Mouse (Mus musculus) kidney, embryonic 16.5 days (tissue): ENCODE results near the gene Ankrd11. TPM values are rescaled to one million over a fixed set of nuclear protein-coding genes. Genes with fewer than 3 reads are reported as not detected.

Source experiments
- ATAC-seq: fragments of 200-750 bp; cut with Nextera tagmentation; 2 replicates; pipeline ENCODE4 v1.8.0; 2017; ENCODE audit warnings: moderate TSS enrichment; ENCODE audit not compliant: low FRiP score, low TSS enrichment
- H3K27ac ChIP-seq: fragments of 300-500 bp; sonication (generic); 2 replicates; pipeline ENCODE4 v1.5.1; 2014; ENCODE audit warnings: low read length
- H3K27me3 ChIP-seq: fragments of 300-500 bp; sonication (generic); 2 replicates; pipeline ENCODE4 v1.6.1; 2014; ENCODE audit warnings: low read length, control low read depth, mixed read lengths; ENCODE audit not compliant: insufficient read depth
- H3K36me3 ChIP-seq: fragments of 300-500 bp; sonication (generic); 2 replicates; pipeline ENCODE4 v1.6.1; 2014; ENCODE audit warnings: low read length, control low read depth, mixed read lengths; ENCODE audit not compliant: insufficient read depth
- H3K4me1 ChIP-seq: fragments of 300-500 bp; sonication (generic); 2 replicates; pipeline ENCODE4 v1.6.1; 2014; ENCODE audit warnings: low read length, control low read depth, mixed read lengths; ENCODE audit not compliant: insufficient read depth
- H3K4me2 ChIP-seq: fragments of 300-500 bp; sonication (generic); replicated peaks from 2 replicates; pipeline ENCODE4 v1.6.1; 2014; ENCODE audit warnings: low read depth, low read length
- H3K4me3 ChIP-seq: fragments of 300-500 bp; sonication (generic); 2 replicates; pipeline ENCODE4 v1.5.1; 2014; ENCODE audit warnings: mild to moderate bottlenecking, low read length
- H3K9ac ChIP-seq: fragments of 300-500 bp; sonication (generic); replicated peaks from 2 replicates; pipeline ENCODE4 v1.6.1; 2014; ENCODE audit warnings: low read length
- H3K9me3 ChIP-seq: fragments of 300-500 bp; sonication (generic); 2 replicates; pipeline ENCODE4 v1.6.1; 2016; ENCODE audit warnings: low read length, control low read depth
- WGBS: fragments of 180-500 bp; shearing (Covaris S2); extraction: QIAGEN DNeasy Blood & Tissue Kit; methylation state at CpG from one replicate; pipeline ENCODE4 v1.1.7; 2014; 5-methylcytosine and 5-hydroxymethylcytosine counted together
- polyA plus RNA-seq: library from polyadenylated mRNA; unstranded; fragments of >200 nt; fragmentation: Nextera tagmentation; extraction: Ambion mirVana; gene quantifications from 2 replicates; pipeline ENCODE4 v1.2.1, GENCODE M21; 2015

The Ankrd11 gene
- polyA plus RNA-seq, 1 experiment from 2014 or later, result 25.6 TPM

- WGBS, result 60% methylated on average over 10 of the region's 10 CpGs
- peaks cover 21% of the 10 kb centered on the region; the same call in 1 of the 2 replicates for H3K4me1 ChIP-seq
- ATAC-seq, result no peak
- no peaks in the 10 kb centered on the region for H3K36me3 ChIP-seq
- no peak overlapping the region for H3K4me3 ChIP-seq
- H3K9me3 ChIP-seq, result no peaks in the 10 kb centered on the region
- no peak overlapping the region for H3K27ac ChIP-seq
- H3K27me3 ChIP-seq, result no peaks in the 10 kb centered on the region
- H3K4me2 ChIP-seq, result no peak overlapping the region
- H3K9ac ChIP-seq, result no peak overlapping the region
Measured at GRCm38 (mm10) chr8:122979865-122980509, 62.1 kb downstream of the Ankrd11 start.

GRCm38 (mm10) chr8:122979424-122979823 is 62.7 kb downstream of the Ankrd11 start:
- Histone ChIP-seq H3K27me3 (no peaks in the 10 kb centered on the region), H3K4me2 (no peak overlapping the region), H3K9me3 (no peaks in the 10 kb centered on the region), H3K4me3 (no peak overlapping the region), H3K4me1 (peaks cover 21% of the 10 kb centered on the region; the same call in 1 of the 2 replicates), H3K9ac (no peak overlapping the region), H3K27ac (no peak overlapping the region), H3K36me3 (peaks cover 1% of the 10 kb centered on the region; the same call in 1 of the 2 replicates)
- no peak for ATAC-seq
- 85% methylated on average over 3 of the region's 3 CpGs for WGBS

GRCm38 (mm10) chr8:122976046-122976445 is 66.0 kb downstream of the Ankrd11 start:
- Histone ChIP-seq H3K4me1 (peaks cover 12% of the 10 kb centered on the region; the same call in 1 of the 2 replicates), H3K9me3 (no peaks in the 10 kb centered on the region), H3K27ac (no peak overlapping the region), H3K36me3 (peaks cover 12% of the 10 kb centered on the region; the same call in 1 of the 2 replicates), H3K4me3 (no peak overlapping the region), H3K27me3 (no peaks in the 10 kb centered on the region), H3K9ac (no peak overlapping the region), H3K4me2 (no peak overlapping the region)
- WGBS, result 91% methylated on average over 4 of the region's 4 CpGs
- no peak for ATAC-seq

GRCm38 (mm10) chr8:122969964-122970620 is 72.0 kb downstream of the Ankrd11 start:
- Histone ChIP-seq H3K36me3 (peaks cover 21% of the 10 kb centered on the region), H3K9ac (no peak overlapping the region), H3K27me3 (no peaks in the 10 kb centered on the region), H3K27ac (no peak overlapping the region), H3K9me3 (no peaks in the 10 kb centered on the region), H3K4me2 (no peak overlapping the region), H3K4me1 (no peaks in the 10 kb centered on the region), H3K4me3 (no peak overlapping the region)
- WGBS, result 76% methylated on average over 3 of the region's 3 CpGs
- ATAC-seq, result no peak

- Histone ChIP-seq H3K27me3 (no peaks in the 10 kb centered on the region), H3K9ac (no peak overlapping the region), H3K4me2 (no peak overlapping the region), H3K36me3 (peaks cover 11% of the 10 kb centered on the region), H3K4me1 (no peaks in the 10 kb centered on the region), H3K9me3 (no peaks in the 10 kb centered on the region), H3K4me3 (no peak overlapping the region), H3K27ac (no peak overlapping the region)
- WGBS, result 95% methylated on average over 3 of the region's 3 CpGs
- no peak for ATAC-seq
Measured at GRCm38 (mm10) chr8:122968145-122968544, 73.9 kb downstream of the Ankrd11 start.

- Histone ChIP-seq H3K4me1 (peaks cover 12% of the 10 kb centered on the region), H3K27me3 (no peaks in the 10 kb centered on the region), H3K9me3 (no peaks in the 10 kb centered on the region), H3K4me2 (no peak overlapping the region), H3K9ac (no peak overlapping the region), H3K27ac (no peak overlapping the region), H3K36me3 (peaks cover 8% of the 10 kb centered on the region), H3K4me3 (no peak overlapping the region)
- 77% methylated on average over 3 of the region's 3 CpGs for WGBS
- no peak for ATAC-seq
Measured at GRCm38 (mm10) chr8:122966638-122967037, 75.4 kb downstream of the Ankrd11 start.

- H3K4me1 ChIP-seq, result peaks cover 26% of the 10 kb centered on the region
- no peak for ATAC-seq
- H3K27ac ChIP-seq, result no peak overlapping the region
- no peak overlapping the region for H3K4me2 ChIP-seq
- 51% methylated on average over 5 of the region's 5 CpGs for WGBS
- H3K9ac ChIP-seq, result no peak overlapping the region
- no peaks in the 10 kb centered on the region for H3K36me3 ChIP-seq
- H3K4me3 ChIP-seq, result no peak overlapping the region
- H3K27me3 ChIP-seq, result no peaks in the 10 kb centered on the region
- H3K9me3 ChIP-seq, result no peaks in the 10 kb centered on the region
Measured at GRCm38 (mm10) chr8:122962046-122962445, 80.0 kb downstream of the Ankrd11 start.

- Histone ChIP-seq H3K36me3 (no peaks in the 10 kb centered on the region), H3K4me1 (peaks cover 26% of the 10 kb centered on the region), H3K27ac (peak overlapping the region; percentile 1; the same call in 1 of the 2 replicates), H3K4me2 (peak overlapping the region; percentile 33; the same call in 1 of the 2 replicates), H3K9me3 (no peaks in the 10 kb centered on the region), H3K27me3 (no peaks in the 10 kb centered on the region), H3K4me3 (no peak overlapping the region), H3K9ac (no peak overlapping the region)
- ATAC-seq, result no peak
- WGBS, result 10% methylated on average over 2 of the region's 2 CpGs
Measured at GRCm38 (mm10) chr8:122961458-122961857, 80.6 kb downstream of the Ankrd11 start.

GRCm38 (mm10) chr8:122960932-122961331 is 81.1 kb downstream of the Ankrd11 start:
- no peaks in the 10 kb centered on the region for H3K9me3 ChIP-seq
- 0 out of 2 replicates have a peak overlapping the region, but pooled peaks have one; percentile 33 for H3K4me2 ChIP-seq
- no peaks in the 10 kb centered on the region for H3K36me3 ChIP-seq
- peaks cover 26% of the 10 kb centered on the region for H3K4me1 ChIP-seq
- H3K27me3 ChIP-seq, result no peaks in the 10 kb centered on the region
- peak overlapping the region; percentile 1; the same call in 1 of the 2 replicates for H3K27ac ChIP-seq
- ATAC-seq, result peak; percentile 42; the same call in 1 of the 2 replicates
- H3K4me3 ChIP-seq, result no peak overlapping the region
- WGBS, result 20% methylated on average over 1 of the region's 1 CpGs
- H3K9ac ChIP-seq, result no peak overlapping the region

GRCm38 (mm10) chr8:122960323-122960722 is 81.8 kb downstream of the Ankrd11 start:
- no peaks in the 10 kb centered on the region for H3K9me3 ChIP-seq
- H3K4me2 ChIP-seq, result no peak overlapping the region
- H3K4me1 ChIP-seq, result peaks cover 26% of the 10 kb centered on the region
- no peak overlapping the region for H3K27ac ChIP-seq
- ATAC-seq, result no peak
- no peaks in the 10 kb centered on the region for H3K27me3 ChIP-seq
- WGBS, result 61% methylated on average over 5 of the region's 5 CpGs
- no peaks in the 10 kb centered on the region for H3K36me3 ChIP-seq
- H3K4me3 ChIP-seq, result no peak overlapping the region
- no peak overlapping the region for H3K9ac ChIP-seq
